8 mouse cellular contexts compared by ENCODE assay signal in genomic region chr11:4885385-4885903, GRCm38 (mm10). TPM values are rescaled to one million over a fixed set of nuclear protein-coding genes. Genes with fewer than 3 reads are reported as not detected.
A peak's percentile ranks its signal among the peaks of the same experiment; 100 is the strongest.
DNase-seq lines count a peak whose midpoint lies in the region; ATAC-seq lines count a peak whose summit lies in the region.

No protein-coding gene starts in this region.

- H3K4me3 ChIP-seq in neural tube, embryonic 15.5 days (replicated peaks): no peak overlapping the region

- H3K9ac ChIP-seq in neural tube, embryonic 15.5 days (replicated peaks): no peak overlapping the region

- H3K27me3 ChIP-seq in neural tube, embryonic 15.5 days (replicated peaks): no peaks in the 10 kb centered on the region

- H3K27ac ChIP-seq in neural tube, embryonic 15.5 days (replicated peaks): no peak overlapping the region

- 0 out of 2 replicates have a peak, but pooled peaks cover 6% of the 10 kb centered on the region for H3K4me1 ChIP-seq in neural tube, embryonic 15.5 days

- 68% methylated on average over 2 of the region's 2 CpGs for WGBS in neural tube, embryonic 15.5 days

- ATAC-seq in frontal cortex, adult (ENCODE audit: low TSS enrichment): no peak
- no peak for ATAC-seq in neural tube, embryonic 15.5 days (ENCODE audit: low FRiP score)
- ATAC-seq in inflammation-experienced regulatory T-cells, adult 6 months: peak; percentile 25

- peak; percentile 36 to 37 for DNase-seq in frontal cortex, postnatal 25 days (ENCODE audit: low spot score in 2 of 2)
- peak; percentile 65 for DNase-seq in neural tube, embryonic 10.5 days (ENCODE audit: extremely low spot score, low spot score)
- DNase-seq in adrenal gland, postnatal 36 days: peak; percentile 59 to 61
- DNase-seq in lung, postnatal 36 days: peak; percentile 76
- peak; percentile 76 for DNase-seq in testis, postnatal 10 days (ENCODE audit: low spot score)

- H3K4me2 ChIP-seq in neural tube, embryonic 15.5 days: no peak overlapping the region

- no peaks in the 10 kb centered on the region for H3K9me3 ChIP-seq in neural tube, embryonic 15.5 days (replicated peaks)

- peaks cover 48% of the 10 kb centered on the region for H3K36me3 ChIP-seq in neural tube, embryonic 15.5 days

RNA-seq across cellular contexts. Expression of gene Thoc5, which starts 9.7 kb away (rescaled TPM):
- 43.4 and 46.5 TPM in 2 replicates for polyA plus RNA-seq in neural tube, embryonic 15.5 days (2015; fragmentation: Nextera tagmentation; extraction: Ambion mirVana)
- 10 to 100 TPM; 33.3 to 33.6 TPM for total RNA-seq in adrenal gland, postnatal 36 days (2021)
- 10 to 100 TPM; 32.7 to 43.7 (median 36.2) TPM for polyA plus RNA-seq in inflammation-experienced regulatory T-cells, adult 6 months (2017; shearing (Covaris generic))

RNA-seq across cellular contexts. Expression of gene Nipsnap1, which starts 11.7 kb away (rescaled TPM):
- polyA plus RNA-seq in neural tube, embryonic 15.5 days (2015; fragmentation: Nextera tagmentation; extraction: Ambion mirVana): 121 and 137 TPM in 2 replicates
- total RNA-seq in adrenal gland, postnatal 36 days (2021): 10 to 100 TPM; 26.0 to 30.2 TPM
- polyA plus RNA-seq in inflammation-experienced regulatory T-cells, adult 6 months (2017; shearing (Covaris generic)): 10 to 100 TPM; 39.9 to 64.8 (median 57.5) TPM

RNA-seq across cellular contexts. Expression of gene Nf2, which starts 36.1 kb away (rescaled TPM):
- polyA plus RNA-seq in neural tube, embryonic 15.5 days (2015; fragmentation: Nextera tagmentation; extraction: Ambion mirVana): 61.9 and 62.2 TPM in 2 replicates
- 100 to 1,000 TPM in 1 of 2 experiments, 10 to 100 TPM in 1; 75.0 to 162 TPM for total RNA-seq in adrenal gland, postnatal 36 days (2021)
- 10 to 100 TPM; 18.7 to 22.5 (median 19.3) TPM for polyA plus RNA-seq in inflammation-experienced regulatory T-cells, adult 6 months (2017; shearing (Covaris generic))
